Mouse (Mus musculus): ENCODE measurements around the gene Zfp385a. TPM values are rescaled to one million over a fixed set of nuclear protein-coding genes. Genes with fewer than 3 reads are reported as not detected.
A peak's percentile ranks its signal among the peaks of the same experiment; 100 is the strongest.
"Not testable (repeated sequence)": the region's sequence is repeated elsewhere in the genome, so short reads cannot be mapped to it uniquely, and the experiment has no call there.

Zfp385a gene
- total and polyA plus RNA-seq, 2 experiments from 2014 or later, result 13.0 to 21.3 TPM

DNA sequence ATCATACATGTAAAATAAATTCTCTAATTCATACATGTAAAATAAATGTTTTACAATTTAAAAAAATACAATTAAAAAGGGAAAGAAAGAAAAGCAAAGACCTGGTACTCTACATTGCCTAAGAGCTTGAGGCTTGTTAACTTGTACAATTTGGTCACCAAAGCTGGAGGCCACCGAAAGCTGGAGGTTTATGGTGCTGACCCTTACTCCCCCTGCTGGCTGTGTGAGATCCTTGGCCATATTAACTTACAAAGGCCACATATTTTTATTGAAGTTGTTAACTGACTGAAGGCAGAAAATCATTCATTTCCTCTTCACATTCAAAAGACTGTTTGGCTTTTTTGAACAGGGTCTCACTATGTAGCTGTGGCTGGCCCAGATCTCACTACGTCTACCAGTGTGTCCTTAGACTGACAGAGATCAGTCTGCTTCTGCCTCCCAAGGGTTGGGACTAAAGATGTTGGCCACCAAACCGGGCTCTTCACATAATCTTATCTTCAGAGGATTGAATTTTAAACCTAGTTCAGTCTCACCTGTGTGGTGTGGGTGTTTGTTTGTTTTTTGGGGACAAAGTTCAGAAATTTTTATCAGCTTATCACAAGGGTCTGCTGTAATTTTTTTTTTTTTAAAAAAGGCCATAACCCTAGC lies 59.0 kb downstream of the Zfp385a start:
- Histone ChIP-seq H3K9me3 (ENCODE audit: low read length) (no peaks in the 10 kb centered on the region), H3K27me3 (ENCODE audit: insufficient read depth, low read length) (no peaks in the 10 kb centered on the region)
- no peak for DNase-seq

DNA sequence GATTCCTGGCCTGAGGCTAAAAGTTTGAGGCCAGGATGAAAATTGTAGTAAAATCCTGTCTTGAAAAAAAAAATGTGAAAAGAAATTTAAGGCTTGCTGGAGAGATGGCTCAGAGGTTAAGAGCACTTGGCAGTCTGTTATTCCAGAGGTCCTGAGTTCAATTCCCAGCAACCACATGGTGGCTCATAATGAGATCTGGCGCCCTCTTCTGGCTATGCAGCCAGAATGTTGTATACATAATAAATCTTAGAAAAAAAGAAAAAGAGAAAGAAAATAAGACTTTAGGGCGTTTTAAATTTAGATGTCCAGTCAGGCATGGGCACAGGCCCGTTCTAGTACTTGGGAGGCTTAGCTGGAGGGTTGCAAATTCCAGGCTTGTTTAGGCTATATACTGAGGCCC lies 60.1 kb downstream of the Zfp385a start:
- WGBS, result 54% methylated on average over 3 of the region's 3 CpGs
- DNase-seq (no peak), ATAC-seq (no peak)
- Histone ChIP-seq H3K4me3 (ENCODE audit: low read depth, low read length) (no peak overlapping the region), H3K4me2 (ENCODE audit: low read depth) (no peak overlapping the region), H3K36me3 (ENCODE audit: insufficient read depth) (no peaks in the 10 kb centered on the region), H3K4me1 (ENCODE audit: insufficient read depth) (no peaks in the 10 kb centered on the region), H3K9me3 (ENCODE audit: low read length) (no peaks in the 10 kb centered on the region), H3K27me3 (ENCODE audit: insufficient read depth, low read length) (no peaks in the 10 kb centered on the region), H3K9ac (no peak overlapping the region), H3K27ac (ENCODE audit: low read depth, low read length) (no peak overlapping the region)
- peak; percentile 51 for TF ChIP-seq CTCF (IDR thresholded peaks at IDR 0.05; ENCODE audit: low read depth)

More for the DNA sequence above, 59.0 kb downstream of the Zfp385a start:
- Histone ChIP-seq H3K9ac (no peak overlapping the region), H3K4me1 (ENCODE audit: insufficient read depth) (no peaks in the 10 kb centered on the region), H3K4me2 (ENCODE audit: low read depth) (no peak overlapping the region), H3K4me3 (ENCODE audit: low read depth, low read length) (no peak overlapping the region), H3K36me3 (ENCODE audit: insufficient read depth) (no peaks in the 10 kb centered on the region), H3K27ac (ENCODE audit: low read depth, low read length) (no peak overlapping the region)
- ATAC-seq, result no peak
- peak; percentile 51 for TF ChIP-seq CTCF (IDR thresholded peaks at IDR 0.05; ENCODE audit: low read depth)
- WGBS, result 78% methylated on average over 3 of the region's 3 CpGs

DNA sequence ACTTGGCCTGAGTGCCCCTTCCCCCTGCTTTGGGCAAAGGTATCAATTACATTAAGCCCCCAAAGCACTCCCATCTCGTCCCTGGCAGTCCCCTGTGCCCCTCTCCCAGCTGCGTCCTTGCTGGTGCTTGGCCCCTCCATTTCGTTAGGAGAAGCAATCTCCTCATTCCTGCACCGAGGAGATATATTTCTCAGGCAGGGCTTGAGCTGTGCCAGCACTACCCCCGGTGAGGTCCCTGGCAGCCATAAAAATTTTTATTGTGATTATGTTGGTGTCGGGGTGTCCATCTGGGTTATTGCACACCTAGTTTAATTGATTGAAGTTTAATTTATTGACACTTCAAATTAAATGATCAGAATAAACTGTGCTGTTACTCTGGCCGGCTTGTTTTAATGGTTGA lies 61.9 kb downstream of the Zfp385a start:
- no peaks in the 10 kb centered on the region for H3K36me3 ChIP-seq (ENCODE audit: insufficient read depth)
- 0 out of 2 replicates have a peak, but pooled peaks cover 2% of the 10 kb centered on the region for H3K4me1 ChIP-seq (ENCODE audit: insufficient read depth)
- ATAC-seq (no peak), DNase-seq (no peak)
- H3K9ac ChIP-seq, result no peak overlapping the region
- H3K9me3 ChIP-seq (ENCODE audit: low read length), result no peaks in the 10 kb centered on the region
- no peak overlapping the region for H3K27ac ChIP-seq (ENCODE audit: low read depth, low read length)
- H3K4me3 ChIP-seq (ENCODE audit: low read depth, low read length), result no peak overlapping the region
- H3K4me2 ChIP-seq (ENCODE audit: low read depth), result no peak overlapping the region
- H3K27me3 ChIP-seq (ENCODE audit: insufficient read depth, low read length), result no peaks in the 10 kb centered on the region
- no peak for TF ChIP-seq CTCF (IDR thresholded peaks at IDR 0.05; ENCODE audit: low read depth)
- 66% methylated on average over 7 of the region's 7 CpGs for WGBS

- 98% methylated on average over 2 of the region's 3 CpGs for WGBS
- not testable (repeated sequence) for DNase-seq
Observed at GRCm38 (mm10) chr15:103275943-103276342, 64.0 kb downstream of the Zfp385a start.

GRCm38 (mm10) chr15:103272419-103273279 lies 67.2 kb downstream of the Zfp385a start, which contains the start of gene Copz1:
TSS of gene Copz1 (plus strand) at chr15:103272714.
- DNase-seq (peak; percentile 99), ATAC-seq (peak; percentile 99)
- peak within 1 kb of the TSS; percentile 55 for H3K4me2 ChIP-seq (ENCODE audit: low read depth)
- no peaks in the 10 kb centered on the region for H3K36me3 ChIP-seq (ENCODE audit: insufficient read depth)
- H3K27me3 ChIP-seq (ENCODE audit: insufficient read depth, low read length), result no peaks in the 10 kb centered on the region
- 0 out of 2 replicates have a peak, but pooled peaks cover 2% of the 10 kb centered on the region for H3K4me1 ChIP-seq (ENCODE audit: insufficient read depth)
- TF ChIP-seq CTCF (IDR thresholded peaks at IDR 0.05; ENCODE audit: low read depth), result peak; percentile 67
- H3K27ac ChIP-seq (ENCODE audit: low read depth, low read length), result peak within 1 kb of the TSS; percentile 46; the same call in 1 of the 2 replicates
- H3K4me3 ChIP-seq (ENCODE audit: low read depth, low read length), result peak within 1 kb of the TSS; percentile 62
- WGBS, result under 1% methylated on average over 38 of the region's 38 CpGs
- no peaks in the 10 kb centered on the region for H3K9me3 ChIP-seq (ENCODE audit: low read length)
- peak within 1 kb of the TSS; percentile 78 for H3K9ac ChIP-seq

More at GRCm38 (mm10) chr15:103275943-103276342, 64.0 kb downstream of the Zfp385a start:
- H3K27me3 ChIP-seq (ENCODE audit: insufficient read depth, low read length); ATAC-seq; H3K4me2 ChIP-seq (ENCODE audit: low read depth); H3K4me3 ChIP-seq (ENCODE audit: low read depth, low read length); H3K4me1 ChIP-seq (ENCODE audit: insufficient read depth); H3K36me3 ChIP-seq (ENCODE audit: insufficient read depth); H3K9me3 ChIP-seq (ENCODE audit: low read length); H3K9ac ChIP-seq; H3K27ac ChIP-seq (ENCODE audit: low read depth, low read length): not testable (repeated sequence)

DNA sequence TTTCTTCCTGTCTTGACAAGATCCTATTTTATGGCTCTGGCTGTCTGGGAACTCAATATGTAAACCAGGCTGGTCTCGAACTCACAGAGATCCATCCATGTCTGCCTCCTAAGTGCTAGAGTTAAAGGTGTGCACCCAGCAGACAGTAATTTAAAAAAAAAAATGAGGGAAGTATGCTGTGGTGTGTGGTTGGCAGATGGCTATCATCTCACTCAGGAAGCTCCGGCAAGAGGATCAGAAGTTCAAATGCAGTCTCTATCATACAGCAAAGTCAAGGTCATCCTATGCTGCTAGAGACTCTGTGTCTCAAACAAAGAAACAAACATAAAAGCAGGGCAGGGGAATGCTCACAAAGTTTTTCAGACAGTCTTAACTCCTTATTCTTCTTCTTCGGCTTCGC lies 71.0 kb downstream of the Zfp385a start:
- H3K4me3 ChIP-seq (ENCODE audit: low read depth, low read length), result no peak overlapping the region
- no peak overlapping the region for H3K9ac ChIP-seq
- H3K4me1 ChIP-seq (ENCODE audit: insufficient read depth), result 0 out of 2 replicates have a peak, but pooled peaks cover 2% of the 10 kb centered on the region
- no peaks in the 10 kb centered on the region for H3K9me3 ChIP-seq (ENCODE audit: low read length)
- H3K27me3 ChIP-seq (ENCODE audit: insufficient read depth, low read length), result no peaks in the 10 kb centered on the region
- ATAC-seq, result no peak
- no peak for DNase-seq
- WGBS, result 83% methylated on average over 4 of the region's 4 CpGs
- H3K36me3 ChIP-seq (ENCODE audit: insufficient read depth), result no peaks in the 10 kb centered on the region
- no peak overlapping the region for H3K27ac ChIP-seq (ENCODE audit: low read depth, low read length)
- no peak for TF ChIP-seq CTCF (IDR thresholded peaks at IDR 0.05; ENCODE audit: low read depth)
- H3K4me2 ChIP-seq (ENCODE audit: low read depth), result no peak overlapping the region

DNA sequence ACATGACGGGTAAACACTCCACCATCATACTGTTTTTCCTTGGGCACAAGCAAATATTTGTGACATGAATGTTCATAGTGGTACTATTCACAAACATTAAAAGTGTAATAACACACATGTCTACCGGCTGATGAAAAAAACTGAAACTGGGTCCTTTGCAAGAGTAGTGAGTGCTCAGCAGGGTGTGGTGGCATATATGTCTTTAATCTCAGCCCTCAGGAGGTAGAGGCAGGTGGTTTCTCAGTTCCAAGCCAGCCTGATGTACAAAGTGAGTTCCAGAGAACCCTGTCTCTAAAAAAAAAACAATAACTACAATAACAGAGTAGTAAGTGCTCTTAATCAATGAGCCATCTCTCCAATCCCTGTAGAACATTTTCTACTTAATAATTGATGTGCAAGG lies 75.1 kb downstream of the Zfp385a start:
- ATAC-seq (no peak), DNase-seq (no peak)
- no peak overlapping the region for H3K9ac ChIP-seq
- H3K4me1 ChIP-seq (ENCODE audit: insufficient read depth), result no peaks in the 10 kb centered on the region
- no peaks in the 10 kb centered on the region for H3K9me3 ChIP-seq (ENCODE audit: low read length)
- no peak for TF ChIP-seq CTCF (IDR thresholded peaks at IDR 0.05; ENCODE audit: low read depth)
- no peaks in the 10 kb centered on the region for H3K27me3 ChIP-seq (ENCODE audit: insufficient read depth, low read length)
- H3K36me3 ChIP-seq (ENCODE audit: insufficient read depth), result no peaks in the 10 kb centered on the region
- H3K4me2 ChIP-seq (ENCODE audit: low read depth), result no peak overlapping the region
- H3K27ac ChIP-seq (ENCODE audit: low read depth, low read length), result no peak overlapping the region
- WGBS, result 91% methylated on average over 2 of the region's 2 CpGs
- no peak overlapping the region for H3K4me3 ChIP-seq (ENCODE audit: low read depth, low read length)

MicroRNAs encoded within 50 kb of the gene (microRNA counts, 519-probe panel; counts per million panel counts)
- microRNA mmu-miR-148b, result 4,643 counts per million, percentile 61 among the panel's probes with 10 or more counts

Small RNA genes within 50 kb of the gene (microRNA-seq; reads per million reads assigned to microRNA genes)
- gene Mir148b, result 278 to 298 reads per million in 2 experiments
- 0 to 0.39 reads per million in 2 experiments for gene Mir6963

Other genes with a start within 250 kb of the Zfp385a start
- gene Smug1, start 173.0 kb downstream of the Zfp385a start, total RNA-seq (2014; rRNA removed), result 34.0 and 34.4 TPM in 2 replicates
- 14.6 and 18.5 TPM in 2 replicates for gene Smug1, start 173.0 kb downstream of the Zfp385a start, polyA plus RNA-seq (2015; fragmentation: Nextera tagmentation; extraction: Ambion mirVana)
- 139 and 181 TPM in 2 replicates for gene Cbx5, start 100.3 kb downstream of the Zfp385a start, total RNA-seq (2014; rRNA removed)
- gene Cbx5, start 100.3 kb downstream of the Zfp385a start, polyA plus RNA-seq (2015; fragmentation: Nextera tagmentation; extraction: Ambion mirVana), result 74.1 and 90.4 TPM in 2 replicates
- gene Hnrnpa1, start 99.7 kb downstream of the Zfp385a start, total RNA-seq (2014; rRNA removed), result 205 and 270 TPM in 2 replicates
- gene Hnrnpa1, start 99.7 kb downstream of the Zfp385a start, polyA plus RNA-seq (2015; fragmentation: Nextera tagmentation; extraction: Ambion mirVana), result 653 and 670 TPM in 2 replicates
- 0.85 and 1.6 TPM in 2 replicates for gene Nfe2, start 81.7 kb downstream of the Zfp385a start, total RNA-seq (2014; rRNA removed)
- gene Nfe2, start 81.7 kb downstream of the Zfp385a start, polyA plus RNA-seq (2015; fragmentation: Nextera tagmentation; extraction: Ambion mirVana), result 0.30 and 0.34 TPM in 2 replicates
- 120 and 147 TPM in 2 replicates for gene Copz1, start 67.4 kb downstream of the Zfp385a start, total RNA-seq (2014; rRNA removed)
- gene Copz1, start 67.4 kb downstream of the Zfp385a start, polyA plus RNA-seq (2015; fragmentation: Nextera tagmentation; extraction: Ambion mirVana), result 209 and 217 TPM in 2 replicates
- gene Gpr84, start 29.5 kb downstream of the Zfp385a start, total RNA-seq (2014; rRNA removed), result 0.29 and 0.54 TPM in 2 replicates
- 0.31 and 0.33 TPM in 2 replicates for gene Gpr84, start 29.5 kb downstream of the Zfp385a start, polyA plus RNA-seq (2015; fragmentation: Nextera tagmentation; extraction: Ambion mirVana)
- 2.2 and 3.2 TPM in 2 replicates for gene Itga5, start 26.7 kb upstream of the Zfp385a start, total RNA-seq (2014; rRNA removed)
- gene Itga5, start 26.7 kb upstream of the Zfp385a start, polyA plus RNA-seq (2015; fragmentation: Nextera tagmentation; extraction: Ambion mirVana), result 2.9 and 3.5 TPM in 2 replicates
- not detected in 2 replicates for gene Gtsf1, start 90.4 kb upstream of the Zfp385a start, total RNA-seq (2014; rRNA removed)
- 0.21 TPM in 1 of 2 replicates, not detected in the other for gene Gtsf1, start 90.4 kb upstream of the Zfp385a start, polyA plus RNA-seq (2015; fragmentation: Nextera tagmentation; extraction: Ambion mirVana)
- gene Gtsf2, start 108.4 kb upstream of the Zfp385a start, total RNA-seq (2014; rRNA removed), result not detected in 2 replicates
- gene Gtsf2, start 108.4 kb upstream of the Zfp385a start, polyA plus RNA-seq (2015; fragmentation: Nextera tagmentation; extraction: Ambion mirVana), result not detected in 2 replicates
- gene Nckap1l, start 113.7 kb upstream of the Zfp385a start, total RNA-seq (2014; rRNA removed), result 3.2 and 4.5 TPM in 2 replicates
- gene Nckap1l, start 113.7 kb upstream of the Zfp385a start, polyA plus RNA-seq (2015; fragmentation: Nextera tagmentation; extraction: Ambion mirVana), result 1.6 and 1.7 TPM in 2 replicates
- gene Pde1b, start 162.9 kb upstream of the Zfp385a start, total RNA-seq (2014; rRNA removed), result 78.8 and 79.0 TPM in 2 replicates
- 43.4 and 54.1 TPM in 2 replicates for gene Pde1b, start 162.9 kb upstream of the Zfp385a start, polyA plus RNA-seq (2015; fragmentation: Nextera tagmentation; extraction: Ambion mirVana)
- gene Ppp1r1a, start 197.9 kb upstream of the Zfp385a start, total RNA-seq (2014; rRNA removed), result 109 and 128 TPM in 2 replicates
- gene Ppp1r1a, start 197.9 kb upstream of the Zfp385a start, polyA plus RNA-seq (2015; fragmentation: Nextera tagmentation; extraction: Ambion mirVana), result 206 and 236 TPM in 2 replicates
- not detected in 2 replicates for gene Glycam1, start 225.0 kb upstream of the Zfp385a start, total RNA-seq (2014; rRNA removed)
- gene Glycam1, start 225.0 kb upstream of the Zfp385a start, polyA plus RNA-seq (2015; fragmentation: Nextera tagmentation; extraction: Ambion mirVana), result 0.24 TPM in 1 of 2 replicates, not detected in the other

All from forebrain, postnatal 0 days (tissue).